Mouse (Mus musculus): ENCODE results near the gene Ssna1. TPM values are rescaled to one million over a fixed set of nuclear protein-coding genes. Genes with fewer than 3 reads are reported as not detected.

Gene Ssna1
- polyA plus RNA-seq, 1 experiment from 2014 or later = 179 TPM

DNA sequence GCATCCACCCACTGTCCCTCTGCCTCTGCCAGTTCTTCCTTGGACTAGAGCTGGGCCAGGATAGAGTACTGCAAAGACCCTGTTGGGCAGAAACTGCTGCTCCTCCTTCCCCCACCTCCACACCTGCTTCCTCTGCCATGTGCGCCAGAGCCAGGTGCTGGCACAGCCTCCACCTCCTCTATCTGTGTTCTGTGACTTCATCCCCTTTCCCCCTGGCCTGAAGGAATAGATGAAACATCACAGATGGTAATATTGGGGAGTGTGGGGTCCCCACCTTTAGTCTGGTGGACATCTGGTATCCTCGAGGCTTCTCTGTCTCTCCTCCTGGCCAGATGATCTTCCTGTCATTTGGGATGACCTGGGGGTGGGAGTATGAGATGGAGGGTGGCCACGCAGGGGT, 31.2 kb upstream of the Ssna1 start:
- no peaks in the 10 kb centered on the region for H3K36me3 ChIP-seq
- H3K4me3 ChIP-seq = no peak overlapping the region
- H3K27ac ChIP-seq = no peak overlapping the region
- H3K4me1 ChIP-seq = peaks cover 12% of the 10 kb centered on the region
- no peak overlapping the region for H3K9ac ChIP-seq
- H3K27me3 ChIP-seq (replicated peaks) = peaks cover 74% of the 10 kb centered on the region
- ATAC-seq = no peak
- WGBS (ENCODE audit: insufficient replicate concordance) = 46% methylated on average over 3 of the region's 3 CpGs
- no peak overlapping the region for H3K4me2 ChIP-seq
- H3K9me3 ChIP-seq (replicated peaks) = no peaks in the 10 kb centered on the region

DNA sequence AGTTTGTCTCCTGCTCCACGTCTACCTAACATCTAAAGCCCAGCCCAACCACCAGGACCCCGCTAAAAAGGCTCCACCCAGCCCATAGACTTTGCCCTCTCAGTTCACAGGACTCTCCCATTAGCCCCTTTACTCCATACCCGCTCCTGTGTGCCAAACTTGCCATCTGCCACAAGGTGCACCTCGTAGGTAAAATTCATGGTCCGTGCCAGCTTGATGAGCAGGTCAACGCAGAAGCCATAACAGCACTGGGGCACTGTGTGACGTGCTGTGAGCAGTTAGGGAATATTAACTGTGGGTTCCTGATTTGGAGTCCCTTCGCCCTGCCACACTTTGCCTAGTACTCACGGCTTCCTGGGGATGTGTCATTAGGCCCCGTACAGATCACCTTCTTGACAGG, 25.8 kb upstream of the Ssna1 start:
- Histone ChIP-seq H3K27me3 (replicated peaks) (peaks cover 74% of the 10 kb centered on the region), H3K9me3 (replicated peaks) (no peaks in the 10 kb centered on the region), H3K4me2 (no peak overlapping the region), H3K4me1 (no peaks in the 10 kb centered on the region), H3K27ac (no peak overlapping the region), H3K9ac (no peak overlapping the region), H3K4me3 (no peak overlapping the region), H3K36me3 (no peaks in the 10 kb centered on the region)
- WGBS (ENCODE audit: insufficient replicate concordance) = 62% methylated on average over 10 of the region's 10 CpGs
- ATAC-seq = no peak

DNA sequence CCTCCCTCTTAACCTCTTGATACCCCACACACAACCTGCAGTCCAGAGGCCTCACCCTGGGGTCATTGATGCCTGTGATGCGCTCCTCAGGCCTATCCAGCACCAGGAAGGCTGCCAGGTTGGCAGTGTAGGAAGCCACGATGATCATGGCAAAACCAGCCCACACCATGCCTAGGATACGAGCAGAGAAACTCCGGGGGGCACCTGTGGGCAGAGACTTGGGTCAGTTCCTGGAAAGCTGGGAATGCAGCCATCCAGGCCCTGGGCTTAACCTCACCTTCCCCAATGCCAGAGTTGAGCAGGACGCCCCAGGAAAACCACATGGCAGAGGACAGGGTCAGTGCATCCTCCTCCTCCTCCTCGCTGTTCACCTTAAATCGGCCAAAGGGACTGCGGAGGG, 24.9 kb upstream of the Ssna1 start:
- no peak overlapping the region for H3K9ac ChIP-seq
- no peak for ATAC-seq
- no peak overlapping the region for H3K27ac ChIP-seq
- H3K9me3 ChIP-seq (replicated peaks) = no peaks in the 10 kb centered on the region
- H3K4me2 ChIP-seq = no peak overlapping the region
- H3K36me3 ChIP-seq = no peaks in the 10 kb centered on the region
- peaks cover 75% of the 10 kb centered on the region for H3K27me3 ChIP-seq (replicated peaks)
- H3K4me3 ChIP-seq = no peak overlapping the region
- peaks cover 5% of the 10 kb centered on the region for H3K4me1 ChIP-seq
- 66% methylated on average over 8 of the region's 8 CpGs for WGBS (ENCODE audit: insufficient replicate concordance)

DNA sequence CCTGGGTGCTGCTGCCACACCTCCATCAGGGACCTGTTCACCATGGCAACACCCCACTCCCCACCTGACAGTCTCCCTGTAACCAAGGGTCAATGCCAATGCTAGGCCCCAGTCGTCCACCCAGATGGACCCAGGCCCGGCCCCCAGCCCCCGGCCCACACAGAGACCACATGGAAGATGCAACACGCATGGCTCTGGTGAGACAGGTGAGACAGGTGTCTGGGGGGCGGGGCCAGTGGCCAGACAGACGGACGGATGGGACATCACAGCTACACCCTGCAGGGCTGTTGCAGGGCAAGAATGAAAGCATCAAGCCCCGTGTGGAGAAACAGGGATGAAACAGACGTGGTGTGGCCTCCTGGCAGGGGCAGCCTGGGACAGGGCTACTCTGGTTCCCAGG, 21.5 kb upstream of the Ssna1 start:
- no peak overlapping the region for H3K9ac ChIP-seq
- H3K4me3 ChIP-seq = no peak overlapping the region
- no peaks in the 10 kb centered on the region for H3K9me3 ChIP-seq (replicated peaks)
- H3K4me2 ChIP-seq = no peak overlapping the region
- H3K27ac ChIP-seq = no peak overlapping the region
- ATAC-seq = no peak
- no peaks in the 10 kb centered on the region for H3K36me3 ChIP-seq
- peaks cover 99% of the 10 kb centered on the region for H3K27me3 ChIP-seq (replicated peaks)
- WGBS (ENCODE audit: insufficient replicate concordance) = 62% methylated on average over 9 of the region's 9 CpGs
- peaks cover 11% of the 10 kb centered on the region for H3K4me1 ChIP-seq

DNA sequence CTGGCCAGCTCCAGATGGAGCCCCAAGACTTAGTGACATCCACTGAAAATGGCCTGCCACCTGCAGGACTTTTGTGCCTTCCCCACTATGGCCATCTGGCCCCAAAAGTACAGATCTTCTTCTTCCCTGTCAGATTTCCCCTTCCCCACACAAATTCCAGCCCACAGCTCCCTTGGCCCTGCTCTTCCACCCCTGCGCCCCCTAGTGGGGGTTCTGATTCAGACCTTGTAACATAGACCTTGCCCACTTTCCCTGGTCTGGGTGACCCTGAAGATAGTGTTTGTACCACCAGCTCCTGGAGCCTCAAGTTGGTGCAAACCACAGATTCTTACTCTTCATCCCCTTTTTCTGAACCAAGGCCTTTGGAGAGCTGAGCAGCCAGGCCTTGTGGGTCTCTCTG, 20.6 kb upstream of the Ssna1 start:
- no peak overlapping the region for H3K27ac ChIP-seq
- H3K4me3 ChIP-seq = no peak overlapping the region
- ATAC-seq = no peak
- H3K27me3 ChIP-seq (replicated peaks) = peaks cover 100% of the 10 kb centered on the region
- H3K9me3 ChIP-seq (replicated peaks) = no peaks in the 10 kb centered on the region
- H3K4me1 ChIP-seq = peaks cover 11% of the 10 kb centered on the region
- no peaks in the 10 kb centered on the region for H3K36me3 ChIP-seq
- 0% methylated on average over 1 of the region's 1 CpGs for WGBS (ENCODE audit: insufficient replicate concordance)
- no peak overlapping the region for H3K9ac ChIP-seq
- H3K4me2 ChIP-seq = no peak overlapping the region

DNA sequence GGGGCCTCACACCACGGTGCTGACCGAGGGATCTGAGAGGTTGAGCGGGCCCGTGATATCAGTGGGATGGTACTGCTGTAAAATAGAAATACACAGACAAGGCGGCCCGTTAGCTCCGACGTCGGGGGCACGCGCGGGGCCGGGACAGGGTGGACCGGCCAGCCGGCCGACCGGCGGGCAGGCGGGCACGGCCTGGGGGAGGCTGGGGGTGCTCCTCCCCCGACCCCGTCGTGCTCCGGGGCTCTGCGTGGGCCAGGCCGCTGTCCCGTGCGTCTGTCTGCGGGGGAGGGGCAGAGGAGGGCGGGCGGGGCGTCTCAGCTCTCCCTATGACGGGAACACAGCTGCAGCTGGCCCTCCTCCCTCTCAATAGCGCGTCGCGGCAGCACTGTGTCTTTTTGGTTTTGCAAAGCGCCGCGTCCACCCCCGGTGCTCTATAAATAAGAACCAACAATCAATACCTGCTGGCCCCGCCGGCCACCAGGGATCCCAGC, 19.9 kb upstream of the Ssna1 start:
- 0 out of 2 replicates have a peak, but pooled peaks have one; percentile 19 for ATAC-seq
- WGBS (ENCODE audit: insufficient replicate concordance) = 5% methylated on average over 39 of the region's 43 CpGs

DNA sequence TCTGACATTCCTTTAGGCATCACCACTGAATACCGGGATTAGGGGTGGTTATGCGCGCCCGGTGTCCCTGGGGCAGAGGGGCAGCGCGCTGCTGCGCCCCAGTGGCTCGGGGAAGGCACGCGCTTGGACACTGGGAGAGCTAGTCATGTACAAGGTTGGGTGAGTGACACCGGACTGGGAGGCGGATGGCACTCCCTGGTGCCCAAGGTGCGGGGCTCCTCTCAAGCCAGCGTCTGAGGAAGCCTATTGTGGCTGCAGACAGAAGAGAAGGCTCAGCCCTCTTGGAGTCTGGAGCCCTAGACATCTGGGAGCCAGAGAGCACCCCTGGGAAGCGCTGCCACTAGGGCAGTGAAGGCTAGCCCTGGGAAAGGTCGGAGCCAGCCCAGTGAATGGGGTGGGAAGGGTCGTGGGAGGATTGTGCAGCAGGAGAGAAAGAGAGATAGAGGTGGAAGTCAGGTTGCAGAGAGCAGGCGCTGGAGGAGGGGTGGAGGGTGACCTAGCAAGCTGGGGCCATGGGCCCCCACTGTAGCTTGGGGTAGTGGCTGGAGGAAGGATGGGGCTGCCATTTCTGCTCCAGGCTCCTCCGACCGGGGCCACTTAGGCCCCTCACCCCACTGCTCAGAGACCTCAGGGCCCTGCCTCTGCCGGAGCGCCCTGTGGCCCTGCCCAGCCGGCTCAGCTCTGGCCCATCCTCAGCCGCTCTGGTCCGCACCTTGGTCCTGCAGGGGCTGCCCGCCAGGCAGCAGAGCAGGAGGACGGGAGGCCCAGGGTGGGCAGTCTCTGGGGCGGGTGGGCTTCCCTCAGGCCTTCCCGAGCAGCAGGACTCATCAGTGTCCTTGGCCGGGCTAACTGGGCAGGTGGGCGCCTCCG, 19.2 kb upstream of the Ssna1 start:
- Histone ChIP-seq H3K27ac (no peak overlapping the region), H3K4me1 (peaks cover 21% of the 10 kb centered on the region), H3K27me3 (replicated peaks) (peaks cover 88% of the 10 kb centered on the region), H3K9ac (no peak overlapping the region), H3K4me3 (no peak overlapping the region), H3K36me3 (peaks cover under 1% of the 10 kb centered on the region; the same call in 1 of the 2 replicates), H3K4me2 (peak overlapping the region; percentile 60), H3K9me3 (replicated peaks) (no peaks in the 10 kb centered on the region)
- 10% methylated on average over 32 of the region's 32 CpGs for WGBS (ENCODE audit: insufficient replicate concordance)
- ATAC-seq = no peak

More for the DNA sequence above, 19.9 kb upstream of the Ssna1 start:
- no peaks in the 10 kb centered on the region for H3K9me3 ChIP-seq (replicated peaks)
- H3K4me3 ChIP-seq = peak overlapping the region; percentile 33
- H3K4me2 ChIP-seq = peak overlapping the region; percentile 60
- H3K27me3 ChIP-seq (replicated peaks) = peaks cover 95% of the 10 kb centered on the region
- no peak overlapping the region for H3K9ac ChIP-seq
- H3K4me1 ChIP-seq = peaks cover 15% of the 10 kb centered on the region
- H3K36me3 ChIP-seq = no peaks in the 10 kb centered on the region
- H3K27ac ChIP-seq = no peak overlapping the region

DNA sequence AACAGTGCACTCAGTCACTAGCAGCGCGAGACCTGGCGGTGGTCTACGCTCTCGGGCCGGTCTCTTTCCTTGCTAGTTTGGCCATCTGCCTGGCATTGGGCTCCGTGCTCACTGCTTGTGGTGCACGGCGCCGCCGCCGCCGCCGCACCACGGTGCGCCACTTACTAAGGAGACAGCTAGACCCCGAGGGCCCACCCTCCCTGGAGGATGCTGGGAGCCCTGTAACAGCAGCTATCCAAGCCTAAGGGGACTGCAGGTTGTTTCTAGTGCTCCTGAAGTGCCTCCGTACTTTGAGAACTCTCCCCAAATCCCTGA, 18.5 kb upstream of the Ssna1 start:
- Histone ChIP-seq H3K36me3 (peaks cover 7% of the 10 kb centered on the region), H3K4me2 (no peak overlapping the region), H3K4me1 (peaks cover 28% of the 10 kb centered on the region), H3K27ac (no peak overlapping the region), H3K9me3 (replicated peaks) (no peaks in the 10 kb centered on the region), H3K27me3 (replicated peaks) (peaks cover 81% of the 10 kb centered on the region), H3K4me3 (no peak overlapping the region), H3K9ac (no peak overlapping the region)
- WGBS (ENCODE audit: insufficient replicate concordance) = 4% methylated on average over 18 of the region's 18 CpGs
- ATAC-seq = no peak

DNA sequence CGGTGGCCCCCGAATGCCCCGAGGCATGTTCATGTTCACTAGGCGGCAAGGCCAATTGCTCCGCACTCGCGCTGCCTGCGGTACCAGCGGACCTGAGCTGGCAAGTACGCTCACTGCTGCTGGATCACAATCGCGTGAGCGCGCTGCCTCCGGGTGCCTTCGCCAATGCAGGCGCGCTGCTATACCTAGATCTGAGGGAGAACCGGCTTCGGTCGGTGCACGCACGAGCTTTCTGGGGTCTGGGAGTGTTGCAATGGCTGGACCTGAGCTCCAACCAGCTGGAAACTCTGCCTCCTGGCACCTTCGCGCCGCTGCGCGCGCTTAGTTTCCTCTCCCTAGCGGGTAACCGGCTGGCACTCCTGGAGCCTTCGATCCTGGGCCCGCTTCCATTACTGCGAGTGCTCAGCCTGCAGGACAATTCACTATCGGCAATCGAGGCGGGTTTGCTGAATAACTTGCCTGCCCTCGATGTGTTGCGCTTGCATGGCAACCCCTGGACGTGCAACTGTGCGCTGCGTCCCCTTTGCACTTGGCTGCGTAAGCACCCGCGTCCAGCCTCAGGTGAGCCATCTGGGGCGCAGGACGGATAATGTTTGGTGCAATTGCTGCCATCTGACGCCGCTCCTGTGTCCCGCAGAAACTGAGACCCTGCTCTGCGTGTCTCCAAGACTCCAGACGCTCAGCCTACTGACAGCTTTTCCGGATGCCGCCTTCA, 18.0 kb upstream of the Ssna1 start:
- Histone ChIP-seq H3K27me3 (replicated peaks) (peaks cover 76% of the 10 kb centered on the region), H3K27ac (no peak overlapping the region), H3K4me1 (peaks cover 31% of the 10 kb centered on the region), H3K4me2 (no peak overlapping the region), H3K9me3 (replicated peaks) (no peaks in the 10 kb centered on the region), H3K4me3 (no peak overlapping the region), H3K36me3 (peaks cover 12% of the 10 kb centered on the region), H3K9ac (no peak overlapping the region)
- no peak for ATAC-seq
- 3% methylated on average over 54 of the region's 54 CpGs for WGBS (ENCODE audit: insufficient replicate concordance)

DNA sequence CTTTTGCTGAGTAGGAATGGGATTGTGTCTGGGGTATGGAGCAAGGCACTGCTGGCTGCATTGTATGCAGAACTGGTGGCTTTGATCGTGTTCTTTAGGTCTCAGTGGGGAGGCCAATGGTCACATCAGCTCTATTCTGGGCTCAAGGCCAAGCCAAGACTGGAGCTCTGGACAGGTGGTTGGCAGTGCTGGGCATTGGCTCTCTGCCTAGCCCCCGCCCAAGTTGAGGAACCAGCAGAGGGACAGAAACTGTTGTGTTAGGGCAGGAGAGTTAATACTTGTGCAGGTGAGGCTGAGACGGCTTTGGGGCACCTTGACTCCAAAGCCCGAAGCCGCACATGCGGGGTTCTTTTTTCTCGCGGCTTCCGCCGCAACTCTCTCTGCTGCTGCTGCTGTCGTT, 17.4 kb upstream of the Ssna1 start, which contains the start of gene Lrrc26:
Gene Lrrc26 (plus strand): TSS at position 265 of the 400 bp plus-strand sequence.
- Histone ChIP-seq H3K9ac (no peak within 1 kb of the TSS), H3K36me3 (peaks cover 18% of the 10 kb centered on the region), H3K27me3 (replicated peaks) (peaks cover 70% of the 10 kb centered on the region), H3K4me3 (no peak within 1 kb of the TSS), H3K4me1 (peaks cover 31% of the 10 kb centered on the region), H3K9me3 (replicated peaks) (no peaks in the 10 kb centered on the region), H3K27ac (no peak within 1 kb of the TSS), H3K4me2 (no peak within 1 kb of the TSS)
- no peak for ATAC-seq
- WGBS (ENCODE audit: insufficient replicate concordance) = 14% methylated on average over 11 of the region's 11 CpGs

DNA sequence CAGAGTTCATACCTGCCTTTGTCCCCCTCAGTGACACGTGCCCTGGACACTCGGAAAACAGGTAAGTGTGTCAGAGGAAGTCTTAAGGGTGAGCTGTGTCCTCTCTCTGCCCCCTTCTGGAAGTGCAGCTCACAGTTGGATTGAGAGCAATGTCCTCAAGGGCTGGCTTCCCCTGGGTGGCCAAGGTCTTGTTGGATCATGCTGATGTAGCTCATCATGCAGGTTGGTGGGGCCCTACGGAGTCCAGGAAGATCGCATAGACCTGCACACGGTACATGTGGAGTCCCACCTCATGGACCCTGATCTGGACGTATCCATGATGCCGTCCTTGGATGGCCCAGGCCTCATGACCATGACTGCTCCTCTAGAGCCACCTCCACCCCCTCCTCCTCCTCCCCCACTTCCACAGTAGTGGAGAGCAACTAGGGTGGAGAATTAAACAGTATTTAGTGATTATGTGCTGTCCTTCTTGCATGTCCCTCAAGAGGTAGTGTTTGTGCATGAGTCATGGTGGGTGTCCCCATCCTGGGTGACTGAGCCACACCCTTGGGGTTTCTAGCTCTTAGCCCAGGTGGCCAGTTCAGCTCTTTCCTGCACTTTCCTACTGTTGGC, 16.6 kb upstream of the Ssna1 start:
- Histone ChIP-seq H3K36me3 (peaks cover 26% of the 10 kb centered on the region), H3K27ac (no peak overlapping the region), H3K9me3 (replicated peaks) (no peaks in the 10 kb centered on the region), H3K4me3 (no peak overlapping the region), H3K27me3 (replicated peaks) (peaks cover 62% of the 10 kb centered on the region), H3K9ac (no peak overlapping the region), H3K4me1 (peaks cover 31% of the 10 kb centered on the region), H3K4me2 (no peak overlapping the region)
- no peak for ATAC-seq
- WGBS (ENCODE audit: insufficient replicate concordance) = 68% methylated on average over 7 of the region's 7 CpGs
